Mouse (Mus musculus) C2C12 (cell line): ENCODE results near the gene Spata5. TPM values are rescaled to one million over a fixed set of nuclear protein-coding genes. Genes with fewer than 3 reads are reported as not detected.

Experiments
- H3K27me3 ChIP-seq: one replicate; pipeline ENCODE4 v1.6.1; 2011; ENCODE audit not compliant: control insufficient read depth, insufficient read depth, insufficient read length
- H3K36me3 ChIP-seq: one replicate; pipeline ENCODE4 v1.6.1; 2011; ENCODE audit not compliant: control insufficient read depth, insufficient read depth
- H3K4me3 ChIP-seq: one replicate; pipeline ENCODE4 v1.5.1; 2011; ENCODE audit warnings: mild to moderate bottlenecking, control low read depth; ENCODE audit not compliant: poor library complexity, insufficient read depth, severe bottlenecking
- H3K79me2 ChIP-seq: one replicate; pipeline ENCODE4 v1.6.1; 2011; ENCODE audit not compliant: control insufficient read depth, insufficient read depth
- H3K79me3 ChIP-seq: one replicate; pipeline ENCODE4 v1.6.1; 2011; ENCODE audit warnings: low read depth, control low read depth
- H3ac ChIP-seq: one replicate; pipeline ENCODE3; 2011; ENCODE audit warnings: low read depth; ENCODE audit not compliant: control insufficient read depth, insufficient read length
- CEBPB ChIP-seq: IDR thresholded peaks from one replicate; pipeline ENCODE4 v1.6.1; 2011; ENCODE audit warnings: low read depth, mild to moderate bottlenecking, control low read depth, moderate library complexity
- CTCF ChIP-seq: IDR thresholded peaks from one replicate; pipeline ENCODE4 v1.5.1; 2011; ENCODE audit not compliant: control insufficient read depth, insufficient read depth, insufficient read length
- FOSL1 ChIP-seq: IDR thresholded peaks from one replicate; pipeline ENCODE4 v1.8.0; 2011; ENCODE audit warnings: mild to moderate bottlenecking, low read length; ENCODE audit not compliant: poor library complexity, insufficient read depth, severe bottlenecking
- MAX ChIP-seq: IDR thresholded peaks from one replicate; pipeline ENCODE4 v1.6.1; 2011; ENCODE audit warnings: mild to moderate bottlenecking, control low read depth
- MYOD1 ChIP-seq: IDR thresholded peaks from one replicate; pipeline ENCODE4 v1.6.1; 2011; ENCODE audit warnings: low read depth; ENCODE audit not compliant: control insufficient read depth, insufficient read length
- MYOG ChIP-seq: IDR thresholded peaks from one replicate; pipeline ENCODE4 v1.6.1; 2011; ENCODE audit not compliant: control insufficient read depth, insufficient read length; ENCODE audit errors: extremely low read depth
- USF1 ChIP-seq: IDR thresholded peaks from one replicate; pipeline ENCODE4 v1.6.1; 2011; ENCODE audit warnings: low read depth, mild to moderate bottlenecking, control low read depth, moderate library complexity
- polyA plus RNA-seq: library from polyadenylated mRNA; unstranded; fragments of >200 nt; fragmentation: generic; extraction: Trizol; gene quantifications from one replicate; pipeline ENCODE4 v1.2.1, GENCODE M21; 2012; ENCODE audit warnings: missing spikeins

The Spata5 gene
- polyA plus RNA-seq, 1 experiment: 19.6 TPM

DNA sequence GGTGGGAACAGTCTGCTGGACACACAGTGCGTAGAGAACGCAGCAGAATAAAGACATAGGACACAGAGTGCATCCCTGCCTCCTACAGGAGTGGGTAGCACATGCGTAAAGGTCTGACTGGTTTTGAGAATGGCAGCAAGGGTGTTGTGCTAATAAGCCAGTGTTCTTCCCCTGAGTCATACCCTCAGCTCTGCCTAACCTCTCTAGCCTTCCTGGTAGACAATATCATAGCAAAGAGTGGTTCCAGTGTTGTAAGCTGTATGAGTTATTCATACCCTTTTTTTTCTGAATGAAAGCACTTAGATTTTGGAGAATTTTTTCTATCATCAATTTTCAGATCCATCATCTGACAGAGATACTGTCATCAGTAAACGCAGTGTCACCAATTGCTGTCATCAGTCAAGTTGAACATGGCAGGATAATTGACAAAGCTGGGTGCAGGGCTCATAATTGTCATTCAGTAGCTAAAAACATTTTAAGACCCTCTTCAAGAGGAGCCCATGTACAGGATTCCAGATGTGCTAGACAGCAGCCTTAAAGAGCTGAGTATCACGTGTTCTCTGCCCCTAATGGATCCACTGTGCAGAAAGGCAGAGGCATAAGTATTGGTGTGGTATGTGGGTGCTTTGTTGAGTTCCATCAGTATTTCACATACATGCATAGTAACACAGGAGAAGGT lies 22.6 kb upstream of the Spata5 start:
- H3K36me3 ChIP-seq: no peaks in the 10 kb centered on the region

DNA sequence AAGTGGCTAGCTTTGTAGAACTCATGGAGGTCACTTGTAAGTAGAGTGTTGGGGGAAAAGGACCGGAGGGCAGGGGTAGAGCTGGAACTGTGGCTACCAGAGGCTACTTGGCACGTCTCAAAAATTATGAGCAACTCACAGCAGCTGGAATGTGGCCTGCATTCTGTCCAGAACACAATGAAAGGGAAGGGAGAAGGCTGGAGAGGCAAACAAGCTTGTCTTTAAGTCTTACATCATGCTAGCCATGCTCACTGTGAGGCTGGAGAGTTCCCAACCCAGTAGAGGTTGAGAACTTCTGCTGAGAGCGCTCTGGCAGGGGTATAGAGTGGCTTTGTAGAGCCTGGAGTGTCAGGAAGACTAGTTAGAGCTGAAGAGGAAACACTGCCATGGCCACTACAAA lies 22.1 kb upstream of the Spata5 start:
- Histone ChIP-seq H3K4me3 (no peak overlapping the region), H3K27me3 (no peaks in the 10 kb centered on the region), H3K36me3 (no peaks in the 10 kb centered on the region), H3K79me3 (no peaks in the 10 kb centered on the region), H3ac (no peak overlapping the region), H3K79me2 (no peaks in the 10 kb centered on the region)
- TF ChIP-seq CEBPB (no peak), MAX (no peak), MYOD1 (no peak), MYOG (no peak), CTCF (no peak), USF1 (no peak), FOSL1 (no peak)

More for the DNA sequence above, 22.6 kb upstream of the Spata5 start:
- Histone ChIP-seq H3ac (no peak overlapping the region), H3K4me3 (no peak overlapping the region), H3K27me3 (no peaks in the 10 kb centered on the region), H3K79me3 (no peaks in the 10 kb centered on the region), H3K79me2 (no peaks in the 10 kb centered on the region)
- no peak for TF ChIP-seq MYOG
- no peak for TF ChIP-seq MAX
- TF ChIP-seq CEBPB: no peak
- TF ChIP-seq CTCF: no peak
- no peak for TF ChIP-seq MYOD1
- TF ChIP-seq USF1: no peak
- no peak for TF ChIP-seq FOSL1

DNA sequence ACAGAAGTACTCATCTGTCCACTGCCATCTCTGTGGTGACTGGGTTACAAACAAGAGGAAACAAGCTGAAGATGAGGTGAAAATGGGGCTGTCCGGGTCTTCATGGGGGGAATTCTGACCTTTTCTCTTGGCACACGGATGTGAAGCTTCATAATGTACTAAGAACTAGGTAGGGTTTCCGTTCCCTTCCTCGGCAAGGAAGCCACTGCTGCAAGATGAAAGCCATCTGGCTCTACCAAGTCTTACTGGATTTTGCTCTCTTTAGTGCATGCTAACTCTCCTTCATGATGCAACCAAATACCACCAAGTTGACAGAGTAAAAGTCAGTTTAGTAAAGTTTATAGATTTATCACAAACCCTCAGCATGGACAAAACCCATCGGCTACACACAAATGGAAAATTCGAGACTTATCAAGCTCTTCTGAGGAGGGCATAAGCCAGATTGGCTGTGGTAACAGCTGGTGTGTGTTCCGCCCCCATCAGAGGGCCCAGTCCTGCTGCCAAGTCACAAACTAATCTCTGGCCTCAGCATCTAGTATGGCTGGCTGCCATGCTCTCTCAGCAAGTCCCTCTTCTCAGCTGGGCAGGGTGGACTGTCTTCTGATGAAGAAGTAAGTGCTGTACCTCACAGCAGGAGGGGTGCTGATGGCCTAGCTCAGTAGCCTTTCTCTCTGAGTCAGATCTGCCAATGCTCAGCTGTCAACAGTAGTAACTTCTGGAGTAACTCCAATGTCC lies 20.9 kb upstream of the Spata5 start:
- no peaks in the 10 kb centered on the region for H3K79me3 ChIP-seq
- no peak overlapping the region for H3ac ChIP-seq
- no peak for TF ChIP-seq FOSL1
- TF ChIP-seq USF1: no peak
- TF ChIP-seq MYOG: no peak
- no peak for TF ChIP-seq MAX
- TF ChIP-seq CTCF: no peak
- TF ChIP-seq CEBPB: no peak
- TF ChIP-seq MYOD1: no peak
- no peaks in the 10 kb centered on the region for H3K79me2 ChIP-seq
- H3K4me3 ChIP-seq: no peak overlapping the region
- no peaks in the 10 kb centered on the region for H3K36me3 ChIP-seq
- no peaks in the 10 kb centered on the region for H3K27me3 ChIP-seq

DNA sequence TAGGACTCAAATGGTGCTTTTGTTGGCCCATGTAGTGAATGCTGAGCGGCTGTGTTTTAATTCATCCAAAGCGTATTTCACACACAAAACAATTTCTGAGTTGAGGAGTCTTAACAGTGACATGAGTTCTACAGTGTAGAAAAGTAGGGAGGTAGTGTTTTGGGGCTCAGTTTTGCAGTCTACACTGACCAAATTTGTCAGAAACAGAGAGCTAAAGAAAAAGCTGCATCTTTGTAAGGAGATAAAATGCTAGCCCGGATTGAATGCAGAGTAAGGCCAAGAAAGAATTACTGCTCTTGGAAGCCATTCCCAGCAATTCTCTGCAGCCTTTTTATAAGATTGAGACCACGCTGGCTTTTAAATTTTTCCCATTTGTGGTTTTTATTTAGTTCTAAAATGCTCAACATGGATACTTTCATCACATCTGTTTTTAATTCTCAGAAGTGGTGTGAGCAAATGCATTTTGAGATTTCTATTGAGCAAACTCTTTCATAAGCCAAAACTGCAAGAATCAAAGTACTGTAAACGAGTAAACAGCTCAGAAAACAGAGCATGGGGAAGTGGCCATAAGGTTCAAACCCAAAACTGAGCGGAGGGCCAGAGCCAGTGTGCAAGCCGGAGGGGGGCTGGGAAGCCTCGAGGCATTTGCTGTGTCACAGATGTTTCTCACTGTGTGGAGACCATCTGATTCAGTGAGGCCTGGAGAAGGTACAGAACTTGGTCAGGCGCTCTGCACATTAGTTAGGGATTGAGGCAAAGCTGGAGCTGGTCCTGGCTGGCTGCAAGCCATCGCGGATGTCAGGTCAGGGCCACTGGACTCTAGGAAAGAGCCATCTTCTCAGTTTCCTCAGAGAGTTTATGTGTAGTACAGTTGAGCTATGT lies 17.7 kb upstream of the Spata5 start:
- Histone ChIP-seq H3K27me3 (no peaks in the 10 kb centered on the region), H3K79me3 (no peaks in the 10 kb centered on the region), H3ac (no peak overlapping the region), H3K4me3 (no peak overlapping the region), H3K36me3 (no peaks in the 10 kb centered on the region), H3K79me2 (no peaks in the 10 kb centered on the region)
- TF ChIP-seq MAX (no peak), FOSL1 (no peak), MYOG (no peak), CTCF (no peak), USF1 (no peak)

DNA sequence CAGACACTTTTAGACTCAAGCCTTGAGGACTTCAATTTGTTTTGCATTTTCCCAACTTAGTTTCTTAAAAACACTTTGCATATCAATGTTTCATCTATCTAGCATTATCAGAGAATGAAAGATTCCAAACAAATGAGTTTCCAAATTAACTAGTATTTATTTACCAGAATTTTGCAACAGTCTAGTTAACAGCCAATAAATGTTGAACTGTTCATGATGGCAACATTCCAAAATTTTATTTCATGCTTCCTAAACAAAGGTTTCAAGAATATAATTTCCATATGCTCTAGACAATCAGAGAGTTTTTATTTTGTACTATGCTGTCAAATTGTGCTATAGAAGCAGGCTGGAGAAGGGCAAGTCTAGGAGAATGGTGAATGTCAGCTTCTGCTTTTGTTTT lies 12.1 kb upstream of the Spata5 start:
- no peak for TF ChIP-seq FOSL1
- TF ChIP-seq MYOG: no peak
- H3ac ChIP-seq: no peak overlapping the region
- no peaks in the 10 kb centered on the region for H3K27me3 ChIP-seq
- no peak overlapping the region for H3K4me3 ChIP-seq
- H3K36me3 ChIP-seq: no peaks in the 10 kb centered on the region
- no peaks in the 10 kb centered on the region for H3K79me3 ChIP-seq
- no peaks in the 10 kb centered on the region for H3K79me2 ChIP-seq
